Mouse (Mus musculus): ENCODE results near the gene Uchl3. TPM values are rescaled to one million over a fixed set of nuclear protein-coding genes. Genes with fewer than 3 reads are reported as not detected.

The Uchl3 gene
- total and polyA plus RNA-seq, 2 experiments from 2014 or later: 22.5 to 76.2 TPM

GRCm38 (mm10) chr14:101654526-101654909 is 751 bp downstream of the Uchl3 start:
- H3K9me3 ChIP-seq (replicated peaks; ENCODE audit: control insufficient read depth, low read length): no peaks in the 10 kb centered on the region
- ATAC-seq (ENCODE audit: insufficient read depth, low read depth) (no peak), DNase-seq (ENCODE audit: low spot score) (no peak)
- WGBS: 3% methylated on average over 10 of the region's 10 CpGs
- peak overlapping the region; percentile 90 for H3K4me2 ChIP-seq (ENCODE audit: low read depth, low read length)
- no peak overlapping the region for H3K27ac ChIP-seq (ENCODE audit: low read depth)
- H3K4me1 ChIP-seq (ENCODE audit: control insufficient read depth, insufficient read depth): peaks cover 7% of the 10 kb centered on the region
- TF ChIP-seq EP300 (IDR thresholded peaks at IDR 0.05; ENCODE audit: low read depth) (no peak), CTCF (IDR thresholded peaks at IDR 0.05; ENCODE audit: low read depth) (no peak)
- H3K36me3 ChIP-seq (replicated peaks; ENCODE audit: control insufficient read depth, insufficient read depth, low read length): no peaks in the 10 kb centered on the region
- H3K4me3 ChIP-seq (ENCODE audit: low read depth, low read length): peak overlapping the region; percentile 99
- no peaks in the 10 kb centered on the region for H3K27me3 ChIP-seq (ENCODE audit: control insufficient read depth, insufficient read depth, low read length)
- peak overlapping the region; percentile 79 for H3K9ac ChIP-seq (replicated peaks; ENCODE audit: low read depth, low read length)

- no peaks in the 10 kb centered on the region for H3K9me3 ChIP-seq (replicated peaks; ENCODE audit: control insufficient read depth, low read length)
- no peak for TF ChIP-seq CTCF (IDR thresholded peaks at IDR 0.05; ENCODE audit: low read depth)
- TF ChIP-seq EP300 (IDR thresholded peaks at IDR 0.05; ENCODE audit: low read depth): no peak
- ATAC-seq (ENCODE audit: insufficient read depth, low read depth) (no peak), DNase-seq (ENCODE audit: low spot score) (no peak)
- peaks cover 7% of the 10 kb centered on the region for H3K4me1 ChIP-seq (ENCODE audit: control insufficient read depth, insufficient read depth)
- H3K9ac ChIP-seq (replicated peaks; ENCODE audit: low read depth, low read length): no peak overlapping the region
- H3K4me2 ChIP-seq (ENCODE audit: low read depth, low read length): no peak overlapping the region
- no peak overlapping the region for H3K4me3 ChIP-seq (ENCODE audit: low read depth, low read length)
- H3K36me3 ChIP-seq (replicated peaks; ENCODE audit: control insufficient read depth, insufficient read depth, low read length): no peaks in the 10 kb centered on the region
- no peak overlapping the region for H3K27ac ChIP-seq (ENCODE audit: low read depth)
- no peaks in the 10 kb centered on the region for H3K27me3 ChIP-seq (ENCODE audit: control insufficient read depth, insufficient read depth, low read length)
- WGBS: 62% methylated on average over 10 of the region's 10 CpGs
Measured at GRCm38 (mm10) chr14:101656307-101656706, 2.5 kb downstream of the Uchl3 start.

DNA sequence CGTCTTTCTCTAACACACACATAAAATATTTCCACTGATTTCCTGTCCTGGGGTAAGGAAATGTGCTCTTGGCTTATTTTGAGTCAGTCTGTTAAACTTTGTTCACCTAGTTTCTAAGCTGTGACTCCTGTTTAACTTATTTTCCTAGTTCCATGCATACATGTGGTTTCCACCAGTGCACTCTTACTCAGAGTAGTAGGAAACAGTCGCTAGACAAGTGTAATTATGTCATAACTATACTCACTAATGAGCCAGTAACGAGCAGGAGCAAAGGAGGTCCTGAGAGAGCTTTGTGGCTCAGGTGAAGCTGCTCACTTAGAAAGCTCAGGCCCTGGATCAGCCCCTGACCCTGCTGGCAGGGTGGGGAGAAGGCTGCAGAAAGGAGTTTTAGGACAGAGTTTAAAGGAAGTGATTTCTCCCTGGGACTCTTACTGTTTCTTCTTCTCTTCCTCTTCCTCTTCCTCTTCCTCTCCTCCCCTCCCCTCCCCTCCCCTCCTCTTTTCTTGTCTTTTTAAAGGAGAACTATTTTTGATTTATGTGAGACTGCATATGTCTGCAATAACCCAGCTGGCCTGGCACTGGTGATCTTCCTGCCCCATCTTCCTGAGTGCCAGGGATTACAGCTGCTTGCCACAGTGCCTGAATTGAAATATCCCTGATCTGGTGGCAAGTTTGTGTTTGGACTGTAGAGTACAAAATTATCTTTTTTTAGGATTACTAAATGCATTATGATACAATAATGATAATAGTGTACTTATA is 8.1 kb downstream of the Uchl3 start:
- DNase-seq (ENCODE audit: low spot score): no peak
- no peaks in the 10 kb centered on the region for H3K9me3 ChIP-seq (replicated peaks; ENCODE audit: control insufficient read depth, low read length)
- H3K4me1 ChIP-seq (ENCODE audit: control insufficient read depth, insufficient read depth): no peaks in the 10 kb centered on the region
- no peak overlapping the region for H3K4me2 ChIP-seq (ENCODE audit: low read depth, low read length)
- H3K36me3 ChIP-seq (replicated peaks; ENCODE audit: control insufficient read depth, insufficient read depth, low read length): 0 out of 2 replicates have a peak, but pooled peaks cover under 1% of the 10 kb centered on the region
- TF ChIP-seq EP300 (IDR thresholded peaks at IDR 0.05; ENCODE audit: low read depth): no peak
- no peak for TF ChIP-seq CTCF (IDR thresholded peaks at IDR 0.05; ENCODE audit: low read depth)
- H3K4me3 ChIP-seq (ENCODE audit: low read depth, low read length): no peak overlapping the region
- H3K27ac ChIP-seq (ENCODE audit: low read depth): no peak overlapping the region
- no peak overlapping the region for H3K9ac ChIP-seq (replicated peaks; ENCODE audit: low read depth, low read length)
- WGBS: 58% methylated on average over 3 of the region's 3 CpGs
- ATAC-seq (ENCODE audit: insufficient read depth, low read depth): no peak
- H3K27me3 ChIP-seq (ENCODE audit: control insufficient read depth, insufficient read depth, low read length): no peaks in the 10 kb centered on the region

DNA sequence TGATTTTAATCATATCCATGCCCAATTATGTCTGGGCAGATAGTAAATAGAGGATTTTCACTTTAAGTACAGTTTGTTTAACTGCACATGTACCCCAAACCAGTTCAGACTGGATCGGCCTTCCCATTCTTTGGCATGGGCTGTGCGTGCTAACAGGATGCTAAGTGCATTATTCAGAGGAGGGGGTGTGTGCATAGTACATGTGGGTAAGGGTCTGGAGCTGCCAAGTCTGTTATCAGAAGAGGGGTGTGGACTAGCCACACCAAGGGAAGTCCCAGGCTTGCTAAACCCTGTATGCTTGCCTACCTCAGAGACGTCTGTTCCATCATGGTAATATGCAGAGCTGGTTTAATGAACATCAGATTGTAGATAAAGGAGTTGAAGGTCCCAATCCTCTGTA is 10.5 kb downstream of the Uchl3 start:
- no peaks in the 10 kb centered on the region for H3K4me1 ChIP-seq (ENCODE audit: control insufficient read depth, insufficient read depth)
- ATAC-seq (ENCODE audit: insufficient read depth, low read depth) (no peak), DNase-seq (ENCODE audit: low spot score) (no peak)
- H3K4me3 ChIP-seq (ENCODE audit: low read depth, low read length): no peak overlapping the region
- WGBS: 71% methylated on average over 3 of the region's 3 CpGs
- 0 out of 2 replicates have a peak, but pooled peaks cover 9% of the 10 kb centered on the region for H3K36me3 ChIP-seq (replicated peaks; ENCODE audit: control insufficient read depth, insufficient read depth, low read length)
- H3K9ac ChIP-seq (replicated peaks; ENCODE audit: low read depth, low read length): no peak overlapping the region
- H3K4me2 ChIP-seq (ENCODE audit: low read depth, low read length): no peak overlapping the region
- TF ChIP-seq CTCF (IDR thresholded peaks at IDR 0.05; ENCODE audit: low read depth): no peak
- no peak for TF ChIP-seq EP300 (IDR thresholded peaks at IDR 0.05; ENCODE audit: low read depth)
- H3K27me3 ChIP-seq (ENCODE audit: control insufficient read depth, insufficient read depth, low read length): no peaks in the 10 kb centered on the region
- H3K27ac ChIP-seq (ENCODE audit: low read depth): no peak overlapping the region
- no peaks in the 10 kb centered on the region for H3K9me3 ChIP-seq (replicated peaks; ENCODE audit: control insufficient read depth, low read length)

DNA sequence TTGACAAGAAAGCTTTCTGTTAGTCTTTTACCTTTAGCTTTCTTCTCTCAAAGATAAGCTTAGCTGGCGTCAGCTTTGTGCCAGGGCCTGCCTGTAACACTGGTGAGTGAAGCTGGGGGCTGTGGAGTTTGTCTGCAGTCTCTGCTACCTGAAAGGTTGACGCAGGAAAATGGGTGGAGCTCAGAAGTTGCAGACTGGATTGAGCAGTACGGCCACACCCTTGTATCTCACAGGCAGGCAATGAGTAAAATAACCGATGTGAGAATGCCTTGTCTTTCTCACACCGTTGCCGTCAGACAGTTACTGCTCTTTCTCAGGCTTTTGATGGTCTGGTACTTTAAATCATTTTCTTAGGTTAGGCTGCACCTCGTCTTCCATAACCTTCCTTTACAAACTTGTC is 12.3 kb downstream of the Uchl3 start:
- no peak overlapping the region for H3K4me3 ChIP-seq (ENCODE audit: low read depth, low read length)
- H3K4me1 ChIP-seq (ENCODE audit: control insufficient read depth, insufficient read depth): no peaks in the 10 kb centered on the region
- H3K9me3 ChIP-seq (replicated peaks; ENCODE audit: control insufficient read depth, low read length): no peaks in the 10 kb centered on the region
- H3K36me3 ChIP-seq (replicated peaks; ENCODE audit: control insufficient read depth, insufficient read depth, low read length): 0 out of 2 replicates have a peak, but pooled peaks cover 9% of the 10 kb centered on the region
- ATAC-seq (ENCODE audit: insufficient read depth, low read depth): no peak
- H3K9ac ChIP-seq (replicated peaks; ENCODE audit: low read depth, low read length): no peak overlapping the region
- TF ChIP-seq EP300 (IDR thresholded peaks at IDR 0.05; ENCODE audit: low read depth) (no peak), CTCF (IDR thresholded peaks at IDR 0.05; ENCODE audit: low read depth) (no peak)
- H3K27ac ChIP-seq (ENCODE audit: low read depth): no peak overlapping the region
- DNase-seq (ENCODE audit: low spot score): no peak
- H3K4me2 ChIP-seq (ENCODE audit: low read depth, low read length): no peak overlapping the region
- 81% methylated on average over 7 of the region's 7 CpGs for WGBS
- no peaks in the 10 kb centered on the region for H3K27me3 ChIP-seq (ENCODE audit: control insufficient read depth, insufficient read depth, low read length)

DNA sequence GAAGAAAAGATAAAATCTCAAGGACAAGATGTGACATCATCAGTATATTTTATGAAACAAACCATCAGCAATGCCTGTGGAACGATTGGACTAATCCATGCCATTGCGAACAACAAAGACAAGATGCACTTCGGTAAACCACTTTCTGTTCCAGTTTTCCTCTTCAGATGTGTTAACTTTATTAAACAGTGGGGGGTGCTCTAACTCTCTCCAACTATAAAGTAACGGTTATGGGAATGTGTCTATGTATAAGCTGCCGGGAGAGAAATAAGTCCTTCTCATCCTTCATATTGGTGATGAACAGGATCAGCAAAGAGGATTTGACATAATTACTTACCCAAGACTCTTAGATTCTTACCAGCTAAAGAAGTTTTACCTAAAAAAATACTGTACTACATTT is 12.8 kb downstream of the Uchl3 start:
- DNase-seq (ENCODE audit: low spot score) (no peak), ATAC-seq (ENCODE audit: insufficient read depth, low read depth) (no peak; the same call in 1 of the 2 replicates)
- TF ChIP-seq EP300 (IDR thresholded peaks at IDR 0.05; ENCODE audit: low read depth) (no peak), CTCF (IDR thresholded peaks at IDR 0.05; ENCODE audit: low read depth) (0 out of 2 replicates have a peak, but pooled peaks have one; percentile 23)
- no peaks in the 10 kb centered on the region for H3K4me1 ChIP-seq (ENCODE audit: control insufficient read depth, insufficient read depth)
- no peak overlapping the region for H3K27ac ChIP-seq (ENCODE audit: low read depth)
- no peaks in the 10 kb centered on the region for H3K27me3 ChIP-seq (ENCODE audit: control insufficient read depth, insufficient read depth, low read length)
- H3K9me3 ChIP-seq (replicated peaks; ENCODE audit: control insufficient read depth, low read length): no peaks in the 10 kb centered on the region
- no peak overlapping the region for H3K4me3 ChIP-seq (ENCODE audit: low read depth, low read length)
- no peak overlapping the region for H3K4me2 ChIP-seq (ENCODE audit: low read depth, low read length)
- 0 out of 2 replicates have a peak, but pooled peaks cover 9% of the 10 kb centered on the region for H3K36me3 ChIP-seq (replicated peaks; ENCODE audit: control insufficient read depth, insufficient read depth, low read length)
- WGBS: 64% methylated on average over 5 of the region's 5 CpGs
- no peak overlapping the region for H3K9ac ChIP-seq (replicated peaks; ENCODE audit: low read depth, low read length)
